ENCODE assay signal across 8 mouse cellular contexts in genomic region chr11:68904375-68905137, GRCm38 (mm10). TPM values are rescaled to one million over a fixed set of nuclear protein-coding genes. Genes with fewer than 3 reads are reported as not detected.
DNase-seq lines count a peak whose midpoint lies in the region; ATAC-seq lines count a peak whose summit lies in the region.

No protein-coding gene starts in this region.

- no peak overlapping the region for H3K27ac ChIP-seq in liver, embryonic 11.5 days (ENCODE audit: low read depth, low read length)
- H3K27ac ChIP-seq in embryonic facial prominence, embryonic 11.5 days (replicated peaks; ENCODE audit: low read depth, low read length) = no peak overlapping the region

- H3K9me3 ChIP-seq in liver, embryonic 11.5 days (ENCODE audit: control insufficient read depth, low read length) = no peaks in the 10 kb centered on the region
- H3K9me3 ChIP-seq in embryonic facial prominence, embryonic 11.5 days (replicated peaks; ENCODE audit: control insufficient read depth, low read length) = no peaks in the 10 kb centered on the region

- 87% methylated on average over 8 of the region's 8 CpGs for WGBS in liver, embryonic 11.5 days
- 85% methylated on average over 8 of the region's 8 CpGs for WGBS in embryonic facial prominence, embryonic 11.5 days

- no peak for ATAC-seq in liver, embryonic 11.5 days (replicated peaks; ENCODE audit: low FRiP score)
- ATAC-seq in embryonic facial prominence, embryonic 11.5 days (replicated peaks; ENCODE audit: insufficient number of reproducible peaks, low FRiP score, low TSS enrichment, low read depth) = no peak

- peaks cover 12% of the 10 kb centered on the region for H3K4me1 ChIP-seq in liver, embryonic 11.5 days (replicated peaks; ENCODE audit: control insufficient read depth, insufficient read depth, low read length)
- H3K4me1 ChIP-seq in embryonic facial prominence, embryonic 11.5 days (ENCODE audit: control insufficient read depth, insufficient read depth, low read length) = no peaks in the 10 kb centered on the region

- H3K27me3 ChIP-seq in liver, embryonic 11.5 days (replicated peaks; ENCODE audit: control insufficient read depth, insufficient read depth, low read length) = no peaks in the 10 kb centered on the region
- H3K27me3 ChIP-seq in embryonic facial prominence, embryonic 11.5 days (ENCODE audit: control insufficient read depth, insufficient read depth, low read length) = no peaks in the 10 kb centered on the region

- no peak overlapping the region for H3K9ac ChIP-seq in liver, embryonic 11.5 days (ENCODE audit: low read depth, low read length)
- no peak overlapping the region; the same call in 1 of the 2 replicates for H3K9ac ChIP-seq in embryonic facial prominence, embryonic 11.5 days (replicated peaks; ENCODE audit: low read length)

- intact Hi-C loops in left cerebral cortex, postnatal 25 days (cut with DNase I) = loop anchor here (1.0 to 5.0 kb wide), 2 partner anchors 63 to 78 kb away; partner anchors contain the start of gene Slc25a35

- H3K36me3 ChIP-seq in liver, embryonic 11.5 days (ENCODE audit: control insufficient read depth, insufficient read depth, low read length) = peaks cover 45% of the 10 kb centered on the region
- H3K36me3 ChIP-seq in embryonic facial prominence, embryonic 11.5 days (replicated peaks; ENCODE audit: control insufficient read depth, insufficient read depth, low read depth, low read length) = peaks cover 12% of the 10 kb centered on the region

- peak; percentile 69 for DNase-seq in liver
- DNase-seq in liver, embryonic 11.5 days (ENCODE audit: low spot score) = no peak
- peak; percentile 61 for DNase-seq in adrenal gland, adult 8-10 months
- DNase-seq in embryonic facial prominence, embryonic 11.5 days (ENCODE audit: low spot score) = peak; percentile 87
- DNase-seq in induced T-regulatory cell, adult 2 months (ENCODE audit: low read depth) = peak; percentile 88
- peak; percentile 77 to 86 for DNase-seq in left cerebral cortex, postnatal 25 days (ENCODE audit: low spot score in 2 of 2)
- peak; percentile 69 for DNase-seq in ovary, postnatal 14 days (ENCODE audit: low spot score)
- DNase-seq in thymus, postnatal 25 days = peak; percentile 76

- no peak overlapping the region for H3K4me3 ChIP-seq in liver, embryonic 11.5 days (ENCODE audit: low read depth, low read length)
- no peak overlapping the region for H3K4me3 ChIP-seq in embryonic facial prominence, embryonic 11.5 days (ENCODE audit: low read depth, low read length)

- no peak overlapping the region; the same call in 1 of the 2 replicates for H3K4me2 ChIP-seq in liver, embryonic 11.5 days
- H3K4me2 ChIP-seq in embryonic facial prominence, embryonic 11.5 days (ENCODE audit: low read depth, low read length) = no peak overlapping the region

RNA-seq across cellular contexts. Expression of gene Rpl26, which starts 3.2 kb away (rescaled TPM):
- 1,252 and 1,388 TPM in 2 replicates for polyA plus RNA-seq in liver, embryonic 11.5 days (2014; fragmentation: Nextera tagmentation; extraction: Ambion mirVana)
- 1,000 to 10,000 TPM; 1,214 to 1,402 (median 1,307) TPM for total RNA-seq in adrenal gland, adult 8-10 months (2022)
- polyA plus RNA-seq in embryonic facial prominence, embryonic 11.5 days (2014; fragmentation: Nextera tagmentation; extraction: Ambion mirVana) = 978 and 1,011 TPM in 2 replicates
- 100 to 1,000 TPM; 679 to 691 TPM for total RNA-seq in left cerebral cortex, postnatal 25 days (2021)

RNA-seq across cellular contexts. Expression of gene Rnf222, which starts 16.2 kb away (rescaled TPM):
- 0.10 and 0.16 TPM in 2 replicates for polyA plus RNA-seq in liver, embryonic 11.5 days (2014; fragmentation: Nextera tagmentation; extraction: Ambion mirVana)
- total RNA-seq in adrenal gland, adult 8-10 months (2022) = under 1 TPM in 3 of 4 experiments, not detected in 1; 0.08 to 0.21 (median 0.09) TPM
- 0.11 TPM in 1 of 2 replicates, not detected in the other for polyA plus RNA-seq in embryonic facial prominence, embryonic 11.5 days (2014; fragmentation: Nextera tagmentation; extraction: Ambion mirVana)
- not detected for total RNA-seq in left cerebral cortex, postnatal 25 days (2021)

RNA-seq across cellular contexts. Expression of gene Odf4, which starts 22.3 kb away (rescaled TPM):
- not detected in 2 replicates for polyA plus RNA-seq in liver, embryonic 11.5 days (2014; fragmentation: Nextera tagmentation; extraction: Ambion mirVana)
- 1 to 10 TPM in 1 of 4 experiments, under 1 TPM in 2, not detected in 1; 0.35 to 1.7 (median 0.78) TPM for total RNA-seq in adrenal gland, adult 8-10 months (2022)
- not detected in 2 replicates for polyA plus RNA-seq in embryonic facial prominence, embryonic 11.5 days (2014; fragmentation: Nextera tagmentation; extraction: Ambion mirVana)
- total RNA-seq in left cerebral cortex, postnatal 25 days (2021) = 1 to 10 TPM in 1 of 2 experiments, not detected in 1; 1.7 TPM

RNA-seq across cellular contexts. Expression of gene Ndel1, which starts 32.9 kb away (rescaled TPM):
- polyA plus RNA-seq in liver, embryonic 11.5 days (2014; fragmentation: Nextera tagmentation; extraction: Ambion mirVana) = 47.8 and 53.9 TPM in 2 replicates
- 10 to 100 TPM; 59.5 to 79.4 (median 68.0) TPM for total RNA-seq in adrenal gland, adult 8-10 months (2022)
- 53.2 and 54.4 TPM in 2 replicates for polyA plus RNA-seq in embryonic facial prominence, embryonic 11.5 days (2014; fragmentation: Nextera tagmentation; extraction: Ambion mirVana)
- total RNA-seq in left cerebral cortex, postnatal 25 days (2021) = 100 to 1,000 TPM; 102 to 121 TPM

RNA-seq across cellular contexts. Expression of gene Arhgef15, which starts 52.7 kb away (rescaled TPM):
- 5.8 and 6.8 TPM in 2 replicates for polyA plus RNA-seq in liver, embryonic 11.5 days (2014; fragmentation: Nextera tagmentation; extraction: Ambion mirVana)
- 10 to 100 TPM; 15.5 to 32.7 (median 24.5) TPM for total RNA-seq in adrenal gland, adult 8-10 months (2022)
- polyA plus RNA-seq in embryonic facial prominence, embryonic 11.5 days (2014; fragmentation: Nextera tagmentation; extraction: Ambion mirVana) = 4.4 and 4.5 TPM in 2 replicates
- 10 to 100 TPM; 20.7 to 20.9 TPM for total RNA-seq in left cerebral cortex, postnatal 25 days (2021)
